Mouse (Mus musculus) natural killer cell, adult 2 months (primary cell): ENCODE results near the gene Rnasek.

Experiments used
- DNase-seq, 2 experiments: peaks; one replicate each; pipeline ENCODE4 v3.0.0; 2022; ENCODE audit warnings: low spot score in 2 of 2

Rnasek gene

DNA sequence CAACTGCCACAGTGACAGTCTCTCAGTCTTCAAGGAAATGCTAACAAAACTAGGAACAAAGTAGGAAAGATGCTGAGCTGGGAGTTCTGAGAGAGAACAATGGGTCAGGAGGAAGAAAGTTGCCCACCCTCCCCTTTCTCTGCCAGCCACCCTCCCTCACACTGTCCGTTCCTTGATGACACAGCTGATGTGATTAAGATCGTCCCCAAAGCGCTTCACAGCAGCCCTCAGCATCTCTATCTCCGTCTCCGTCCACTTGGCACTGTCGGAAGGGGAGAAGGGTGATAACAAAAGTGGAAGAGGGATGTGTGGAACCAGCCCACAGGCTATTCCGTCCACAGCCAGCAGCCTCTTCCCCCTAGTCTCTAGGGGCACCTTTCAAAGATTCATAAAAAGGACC, 2.9 kb downstream of the Rnasek start:
- no peak for DNase-seq

GRCm38 (mm10) chr11:70235254-70235900, 4.3 kb downstream of the Rnasek start:
- no peak for DNase-seq

DNA sequence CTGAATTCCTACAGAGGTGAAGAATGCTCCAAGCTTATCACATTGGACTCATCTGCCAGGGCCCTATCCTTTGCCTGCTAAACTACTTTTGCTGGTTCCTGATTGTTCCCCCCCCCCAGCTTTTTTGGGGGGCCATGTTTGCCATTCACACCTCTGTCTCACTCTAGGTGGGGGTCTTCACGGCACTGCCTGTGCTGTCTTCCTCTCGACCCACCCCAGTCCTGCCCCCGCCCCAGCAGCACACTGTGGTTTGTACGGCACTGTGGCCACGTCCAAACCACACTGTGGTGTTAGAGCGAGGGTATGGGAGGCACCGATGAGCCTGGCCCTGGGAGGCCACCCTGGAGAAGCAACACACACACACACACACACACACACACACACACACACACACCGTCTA, 5.1 kb downstream of the Rnasek start:
- no peak for DNase-seq

- no peak for DNase-seq
Measured at GRCm38 (mm10) chr11:70234037-70234436, 5.6 kb downstream of the Rnasek start.

DNA sequence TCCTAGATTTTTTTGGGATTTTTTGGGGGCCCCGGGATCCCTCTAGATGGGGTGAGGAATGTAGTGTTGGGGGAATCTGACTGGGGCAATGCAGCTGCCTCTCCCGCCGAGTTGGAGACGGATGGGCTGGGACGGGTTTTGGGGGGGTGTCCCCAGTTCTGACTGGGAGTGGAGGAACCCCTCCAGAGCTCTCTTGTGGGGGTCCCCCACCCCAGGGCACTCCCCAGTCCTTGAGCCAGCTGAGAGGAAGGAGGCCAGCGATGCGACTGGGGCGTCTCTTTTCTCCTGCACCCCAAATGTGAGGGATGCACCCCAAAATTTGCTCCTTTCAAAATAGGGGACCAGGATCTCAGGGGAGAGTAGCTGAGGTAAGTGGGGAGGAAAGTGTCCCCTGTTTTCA, 6.6 kb downstream of the Rnasek start:
- no peak for DNase-seq

DNA sequence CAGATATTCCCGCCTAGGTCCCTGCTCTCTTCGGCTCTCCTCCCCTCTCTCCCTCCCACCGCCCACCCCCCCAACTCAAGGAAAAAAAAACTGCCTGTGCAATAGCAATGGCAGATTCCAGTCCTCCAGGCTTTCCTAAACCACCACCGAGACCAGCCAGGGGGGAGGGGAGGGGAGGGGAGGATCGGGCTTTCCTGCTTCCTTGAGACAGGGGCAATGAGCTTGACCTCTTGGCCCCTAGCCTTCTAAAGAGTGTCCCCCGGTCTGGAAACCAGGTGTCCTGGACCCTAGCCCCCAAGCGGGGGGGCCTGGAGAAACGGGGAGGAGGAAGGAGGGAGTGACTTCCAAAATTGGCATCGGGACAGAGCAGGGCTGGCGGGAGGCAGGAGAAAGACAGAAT, 7.1 kb downstream of the Rnasek start:
- DNase-seq: no peak

DNA sequence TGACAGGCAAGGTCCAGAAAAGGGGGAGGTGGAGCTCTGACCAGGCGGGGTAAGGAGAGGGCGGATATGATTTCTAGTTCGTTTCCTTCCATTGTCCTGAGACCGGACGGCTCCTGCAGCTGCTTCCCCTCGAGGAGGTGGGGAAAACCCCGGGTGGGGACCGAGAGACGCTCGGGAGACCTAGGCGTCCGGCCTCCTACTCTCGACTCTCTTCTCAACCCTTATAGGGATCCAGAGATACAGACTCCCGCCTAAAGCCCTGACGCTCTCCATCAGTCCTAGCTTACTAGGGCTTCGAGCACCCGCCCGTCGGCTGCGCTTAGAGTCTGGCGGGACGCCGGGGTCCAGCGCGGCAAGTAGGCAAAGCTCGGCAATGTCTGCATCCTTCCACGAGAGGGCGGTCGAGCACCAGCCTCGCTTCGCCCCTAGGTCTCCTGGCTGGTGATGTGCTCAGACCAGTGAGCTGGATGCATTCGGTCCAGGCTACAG, 9.4 kb downstream of the Rnasek start:
- peak; percentile 78 to 83 for DNase-seq

- no peak for DNase-seq
Measured at GRCm38 (mm10) chr11:70229260-70230010, 10.2 kb downstream of the Rnasek start, which contains the start of gene Bcl6b. Gene Bcl6b (minus strand): TSS chr11:70229798.

DNA sequence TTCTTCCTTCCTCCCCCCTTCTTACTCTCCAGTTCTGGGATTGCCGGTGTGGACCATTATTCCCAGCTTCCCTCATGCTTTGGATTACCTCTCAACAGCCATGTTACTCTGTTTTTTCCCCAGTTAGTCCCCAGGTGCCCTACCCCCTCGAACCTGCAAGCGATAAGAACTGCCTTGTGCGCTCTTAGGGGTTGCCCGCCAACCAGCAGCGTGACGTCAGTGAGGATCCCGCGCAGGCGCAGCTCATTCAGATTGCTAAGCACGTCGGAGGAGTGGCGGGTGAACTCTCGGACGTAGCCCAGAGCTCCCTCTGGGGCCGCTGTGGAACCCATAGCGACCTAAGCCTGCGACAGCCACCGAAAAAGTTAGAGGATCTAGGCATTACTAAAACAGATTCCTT, 10.8 kb downstream of the Rnasek start:
- DNase-seq: peak; percentile 93

DNA sequence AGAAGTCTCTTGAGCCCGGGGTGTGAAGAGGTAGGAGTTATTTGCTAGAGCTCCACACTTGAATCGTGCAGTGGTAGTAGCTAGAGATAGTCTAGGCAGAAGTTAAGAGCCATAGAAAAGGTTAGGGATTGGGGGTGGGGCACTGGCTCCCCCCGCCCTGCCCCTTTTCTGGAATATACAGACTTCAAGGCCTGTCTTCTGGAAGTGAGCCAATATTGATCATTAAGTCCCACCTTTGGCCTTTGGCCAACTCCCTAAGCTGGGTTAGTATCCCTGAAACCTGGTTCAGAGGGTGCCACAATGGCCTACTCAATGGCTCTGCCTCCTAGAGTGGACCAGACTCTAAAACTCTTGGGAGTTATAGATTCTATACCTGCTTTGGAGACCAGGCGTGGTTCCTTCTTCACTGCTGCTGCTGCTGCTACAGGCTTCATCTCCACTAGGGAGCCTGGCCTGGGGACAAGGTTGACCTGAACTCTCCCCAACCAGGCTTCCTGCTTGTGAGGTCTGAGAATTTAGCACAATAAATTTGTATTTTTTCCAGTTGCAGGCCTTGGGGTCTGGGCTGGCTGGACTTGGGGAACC, 11.9 kb downstream of the Rnasek start:
- no peak for DNase-seq

DNA sequence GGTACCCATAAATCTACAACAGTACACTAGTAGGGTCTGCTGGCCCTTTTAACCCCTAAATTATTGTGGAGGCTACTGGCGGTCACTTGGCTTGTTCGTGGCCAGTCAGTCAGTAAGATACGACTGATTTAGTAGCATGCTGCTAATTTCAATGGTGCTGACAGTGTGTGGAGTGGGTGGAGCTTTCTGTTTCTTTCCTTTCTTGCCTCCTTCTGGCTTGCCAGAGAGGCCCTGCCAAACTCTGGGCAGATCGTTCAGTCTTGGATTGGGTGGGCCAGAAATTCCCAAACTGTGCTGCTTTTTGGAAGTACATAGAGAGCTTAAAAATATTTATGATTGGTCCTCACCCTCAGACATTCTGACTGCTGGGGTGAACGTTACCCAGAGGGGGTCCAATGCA, 12.5 kb downstream of the Rnasek start:
- no peak for DNase-seq

DNA sequence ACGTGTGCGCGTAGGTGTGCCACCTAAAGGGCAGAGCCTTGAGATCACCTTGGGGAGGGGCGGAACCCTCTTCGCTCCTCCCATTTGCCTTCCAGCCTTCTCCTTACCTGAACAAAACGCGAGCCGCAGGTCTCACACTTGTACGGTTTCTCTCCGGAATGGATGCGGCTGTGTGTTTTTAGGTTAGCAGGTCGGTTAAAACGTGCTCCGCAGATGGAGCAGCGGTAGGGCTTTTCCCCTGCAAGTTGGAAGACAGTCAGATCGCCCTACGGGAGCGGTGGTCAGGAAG, 13.1 kb downstream of the Rnasek start:
- DNase-seq: no peak

DNA sequence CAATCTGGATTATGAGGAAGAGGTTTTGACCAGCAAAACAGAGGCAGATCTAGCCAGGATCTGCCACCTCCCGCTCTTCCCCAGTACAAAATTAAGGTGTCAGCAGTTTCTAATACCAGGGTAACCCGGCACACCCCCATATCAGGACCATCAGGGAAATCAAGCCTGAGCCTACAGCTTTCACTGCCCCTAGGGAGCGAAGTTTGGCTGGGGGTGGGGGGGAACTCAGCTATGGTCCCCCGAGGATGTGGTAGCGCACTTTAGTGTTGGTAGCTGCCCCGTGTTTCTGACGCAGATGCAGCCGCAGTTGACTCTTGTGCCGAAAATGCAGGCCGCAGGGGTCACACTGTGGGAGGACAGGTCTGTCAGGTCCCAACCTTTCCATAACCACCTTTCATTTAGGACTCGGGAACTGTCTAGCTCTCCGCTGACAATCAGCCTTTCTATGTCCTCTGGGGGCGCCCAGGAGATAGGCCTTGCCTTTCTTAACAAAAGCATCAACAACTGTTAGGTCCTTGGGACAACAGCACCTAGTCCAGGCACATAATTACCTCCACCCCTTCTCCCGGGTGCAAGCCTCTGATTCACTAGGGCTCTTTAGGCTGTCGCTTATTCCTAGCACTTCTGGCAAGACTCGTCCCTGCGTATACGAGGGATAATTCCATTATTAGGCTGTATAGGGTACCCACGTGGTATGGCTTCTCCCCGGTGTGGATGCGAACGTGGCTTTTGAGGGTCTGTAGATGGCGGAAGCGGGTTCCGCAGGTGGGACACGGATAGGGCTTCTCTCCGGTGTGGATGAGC, 13.6 kb downstream of the Rnasek start:
- DNase-seq: no peak

- no peak for DNase-seq
Measured at GRCm38 (mm10) chr11:70223724-70224123, 15.9 kb downstream of the Rnasek start.

DNA sequence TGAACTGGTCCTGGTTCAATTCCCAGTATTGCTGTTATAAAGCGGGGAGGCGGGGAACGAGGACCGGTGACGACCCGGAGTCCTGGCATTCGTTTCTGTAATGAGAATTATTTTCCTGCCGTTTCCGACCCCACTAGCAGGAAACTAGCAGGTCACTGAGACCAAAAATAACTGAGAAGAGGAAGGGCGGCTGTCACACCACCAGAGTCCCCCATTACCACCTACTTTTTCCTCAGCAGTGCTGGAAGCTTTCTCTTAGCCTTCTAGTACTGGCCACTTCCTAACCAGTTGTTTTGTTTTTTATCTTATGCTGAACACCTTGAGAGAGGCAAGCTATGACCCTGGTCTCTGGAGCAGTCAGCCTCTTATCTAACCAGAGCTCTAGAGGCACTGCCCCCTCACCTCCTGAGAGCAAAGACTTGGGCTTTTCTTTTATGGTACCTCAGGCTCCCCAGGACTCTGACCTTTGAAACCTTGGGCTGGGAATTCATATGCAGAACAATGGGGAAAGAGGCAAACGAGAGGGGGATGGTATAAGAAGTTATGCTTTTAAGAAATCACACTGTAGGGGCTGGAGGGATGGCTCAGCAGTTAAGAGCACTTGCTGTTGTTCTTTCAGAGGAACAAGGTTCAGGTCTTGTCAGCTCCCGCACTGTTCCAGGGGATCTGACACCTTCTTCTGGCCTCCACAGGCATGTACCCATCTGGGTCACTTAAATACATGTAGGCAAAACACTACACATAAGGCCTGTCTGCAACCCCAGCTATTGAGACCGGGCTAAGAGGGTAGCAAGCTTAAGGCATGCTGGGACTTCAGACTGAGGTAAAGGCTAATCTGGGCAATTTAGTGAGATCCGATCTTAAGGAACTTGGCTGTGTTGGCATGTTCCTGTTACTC, 17.8 kb downstream of the Rnasek start:
- DNase-seq: no peak

- DNase-seq: peak; percentile 83 to 90
Measured at GRCm38 (mm10) chr11:70220731-70221602, 18.7 kb downstream of the Rnasek start, which contains the start of gene Slc16a13. Gene Slc16a13 (minus strand): TSS chr11:70221064.

- no peak for DNase-seq
Measured at GRCm38 (mm10) chr11:70220323-70220722, 19.3 kb downstream of the Rnasek start.

DNA sequence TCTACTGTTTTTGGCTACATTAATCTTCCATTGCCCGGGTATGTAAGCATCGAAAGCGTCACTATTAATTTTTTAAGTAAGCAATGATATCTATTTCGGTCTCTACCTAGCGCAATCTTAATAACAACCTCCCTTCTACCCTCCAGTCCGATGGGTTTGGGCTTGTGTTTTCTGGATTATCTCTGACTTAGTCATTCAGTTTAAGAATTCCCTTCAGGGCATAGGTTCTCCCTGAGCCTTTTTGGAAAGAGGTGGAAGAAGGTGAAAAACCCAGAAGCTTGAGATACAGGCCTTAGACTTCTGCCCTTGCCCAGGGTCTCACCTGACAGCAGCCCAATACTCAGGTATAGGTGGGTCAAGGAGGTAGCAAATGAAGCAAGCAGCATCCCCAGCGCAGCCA, 19.8 kb downstream of the Rnasek start:
- DNase-seq: no peak

DNA sequence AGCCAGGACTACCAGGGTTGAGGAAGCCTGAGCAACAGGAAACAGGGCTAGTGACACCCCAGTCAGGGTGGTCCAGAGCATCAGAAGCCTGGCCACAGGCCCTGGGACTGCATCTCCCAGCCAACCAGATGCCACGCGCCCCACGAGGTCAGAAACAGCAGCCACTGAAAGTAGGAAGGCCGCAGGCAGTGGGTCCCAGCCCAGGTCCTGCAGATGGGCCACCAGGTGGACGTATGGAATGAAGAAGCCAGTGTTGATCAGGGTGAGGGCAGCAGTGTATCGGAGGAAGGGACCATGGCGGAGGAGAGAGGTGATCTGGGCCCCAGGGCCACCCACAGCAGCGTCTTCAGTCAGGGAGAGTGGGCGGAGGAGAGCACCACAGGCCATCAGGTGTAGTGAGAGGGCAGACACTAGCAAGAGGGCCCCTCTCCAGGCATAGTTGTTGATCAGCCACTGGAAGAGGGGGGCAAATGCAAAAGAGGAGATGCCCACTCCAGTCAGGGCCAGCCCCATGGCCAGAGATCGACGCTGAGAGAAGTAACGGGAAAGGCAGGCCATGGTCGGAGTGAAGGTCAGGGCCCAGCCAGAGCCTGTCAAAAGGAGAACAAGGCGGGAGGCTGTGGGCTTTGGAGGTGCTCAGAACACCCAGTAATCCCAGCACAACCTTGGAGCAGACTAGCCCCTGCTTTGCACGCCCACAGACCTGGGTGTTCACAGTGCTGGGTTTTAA, 20.7 kb downstream of the Rnasek start:
- no peak for DNase-seq

- DNase-seq: no peak
Measured at GRCm38 (mm10) chr11:70218039-70218438, 21.6 kb downstream of the Rnasek start.
